Mouse (Mus musculus): Measurements from ENCODE around the gene Ugt1a9.
"Not testable (repeated sequence)": the region's sequence is repeated elsewhere in the genome, so short reads cannot be mapped to it uniquely, and the experiment has no call there.

DNA sequence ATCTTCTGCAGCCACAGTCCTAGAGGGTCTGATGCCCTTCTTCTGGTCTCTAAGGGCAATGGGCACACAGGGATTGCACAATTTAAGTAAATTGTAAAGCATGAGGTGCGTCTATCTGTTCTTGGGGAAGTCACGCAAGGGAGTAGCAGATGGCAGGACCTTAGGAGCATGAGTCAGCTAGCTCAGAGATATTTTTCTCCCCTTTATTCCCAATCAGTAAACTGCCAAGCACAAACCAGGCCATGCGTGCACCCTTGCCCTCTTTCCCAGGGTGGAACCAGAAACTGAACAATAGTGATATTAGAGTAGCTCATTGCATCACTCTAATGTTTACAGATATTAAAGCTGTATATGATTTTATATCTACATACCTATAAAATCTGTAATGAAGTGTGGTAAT, 27.9 kb downstream of the Ugt1a9 start:
- not testable (repeated sequence) for TF ChIP-seq CTCF (IDR thresholded peaks at IDR 0.05; ENCODE audit: low read depth, low read length); POLR2A (IDR thresholded peaks at IDR 0.05; ENCODE audit: borderline replicate concordance, low read depth, low read length)
